Mouse (Mus musculus) MEL (cell line): ENCODE data around the gene Pef1. TPM values are rescaled to one million over a fixed set of nuclear protein-coding genes. Genes with fewer than 3 reads are reported as not detected.

Source experiments
- DNase-seq: peaks from one replicate; pipeline ENCODE4 v3.0.0; 2011; ENCODE audit warnings: low read depth, low spot score
- H3K27ac ChIP-seq: 2 replicates; pipeline ENCODE4 v1.5.1; 2012; ENCODE audit warnings: low read depth, mild to moderate bottlenecking, control low read depth, low read length, moderate library complexity; ENCODE audit not compliant: control insufficient read depth
- H3K27me3 ChIP-seq, 2 experiments: fragments of 150-350 bp in 1 of 2; sonication (generic) in 1 of 2; 2 replicates each; pipeline ENCODE4 v1.6.1; 2012; ENCODE audit warnings: low read length in 2 of 2, mild to moderate bottlenecking in 2 of 2, improper control_type of control experiment in 1 of 2, moderate library complexity in 1 of 2; ENCODE audit not compliant: insufficient read depth in 2 of 2, control insufficient read depth in 1 of 2
- H3K36me3 ChIP-seq, 2 experiments: 2 replicates each; pipeline ENCODE4 v1.6.1; 2012 to 2014; ENCODE audit warnings: low read length in 2 of 2, improper control_type of control experiment in 1 of 2, inconsistent platforms in 1 of 2, mild to moderate bottlenecking in 1 of 2; ENCODE audit not compliant: insufficient read depth in 2 of 2, control insufficient read depth in 1 of 2
- H3K4me1 ChIP-seq, 2 experiments: fragments of 150-350 bp in 1 of 2; sonication (generic) in 1 of 2; 2 replicates each; pipeline ENCODE4 v1.6.1; 2012; ENCODE audit warnings: low read length in 2 of 2, improper control_type of control experiment in 1 of 2, mild to moderate bottlenecking in 1 of 2; ENCODE audit not compliant: insufficient read depth in 2 of 2, control insufficient read depth in 1 of 2
- H3K4me3 ChIP-seq, 2 experiments: fragments of 150-350 bp in 1 of 2; sonication (generic) in 1 of 2; 2 replicates each; pipeline ENCODE4 v1.5.1; 2012; ENCODE audit warnings: low read depth in 2 of 2, low read length in 2 of 2, mild to moderate bottlenecking in 2 of 2, moderate library complexity in 2 of 2, control low read depth in 1 of 2, improper control_type of control experiment in 1 of 2; ENCODE audit not compliant: control insufficient read depth in 1 of 2, insufficient read depth in 1 of 2
- H3K79me2 ChIP-seq: 2 replicates; pipeline ENCODE4 v1.6.1; 2012; ENCODE audit warnings: mild to moderate bottlenecking, low read length, moderate library complexity; ENCODE audit not compliant: control insufficient read depth, poor library complexity, insufficient read depth
- H3K9ac ChIP-seq: 2 replicates; pipeline ENCODE4 v1.6.1; 2012; ENCODE audit warnings: low read depth, mild to moderate bottlenecking, control low read depth, low read length, moderate library complexity; ENCODE audit not compliant: control insufficient read depth, poor library complexity, severe bottlenecking
- H3K9me3 ChIP-seq: fragments of 150-350 bp; sonication (generic); replicated peaks from 2 replicates; pipeline ENCODE4 v1.6.1; 2012; ENCODE audit warnings: mild to moderate bottlenecking, low read length, improper control_type of control experiment, moderate library complexity; ENCODE audit not compliant: insufficient read depth
- BHLHE40 ChIP-seq: IDR thresholded peaks from 2 replicates; pipeline ENCODE4 v1.6.1; 2012; ENCODE audit warnings: low read depth, mild to moderate bottlenecking, inconsistent platforms, low read length, improper control_type of control experiment, borderline replicate concordance
- CTCF ChIP-seq, 3 experiments: IDR thresholded peaks in 2 of 3; conservative IDR thresholded peaks in 1 of 3; 2 replicates each; pipeline ENCODE4 v1.5.1; 2011 to 2012; ENCODE audit warnings: low read length in 3 of 3, low read depth in 2 of 3, mild to moderate bottlenecking in 2 of 3, improper control_type of control experiment in 1 of 3, inconsistent platforms in 1 of 3, mixed read lengths in 1 of 3, moderate library complexity in 1 of 3; ENCODE audit not compliant: control insufficient read depth in 1 of 3, insufficient read depth in 1 of 3, poor library complexity in 1 of 3, severe bottlenecking in 1 of 3
- E2F4 ChIP-seq: IDR thresholded peaks from 2 replicates; pipeline ENCODE4 v1.6.1; 2011; ENCODE audit warnings: low read depth, low read length, improper control_type of control experiment, borderline replicate concordance
- ELF1 ChIP-seq: IDR thresholded peaks from 2 replicates; pipeline ENCODE4 v1.6.1; 2014; ENCODE audit warnings: low read depth, mild to moderate bottlenecking, inconsistent platforms, low read length, improper control_type of control experiment, moderate library complexity
- ETS1 ChIP-seq: IDR thresholded peaks from 2 replicates; pipeline ENCODE4 v1.6.1; 2012; ENCODE audit warnings: low read depth, mild to moderate bottlenecking, inconsistent platforms, low read length, improper control_type of control experiment, moderate library complexity
- GATA1 ChIP-seq: IDR thresholded peaks from 2 replicates; pipeline ENCODE4 v1.6.1; 2011; ENCODE audit warnings: low read depth, low read length, improper control_type of control experiment
- JUND ChIP-seq: IDR thresholded peaks from 2 replicates; pipeline ENCODE4 v1.6.1; 2011; ENCODE audit warnings: low read depth, mild to moderate bottlenecking, improper control_type of control experiment, low read length
- MAFK ChIP-seq: IDR thresholded peaks from 2 replicates; pipeline ENCODE4 v1.6.1; 2011; ENCODE audit warnings: low read depth, mild to moderate bottlenecking, low read length, improper control_type of control experiment, borderline replicate concordance
- MAZ ChIP-seq: IDR thresholded peaks from 2 replicates; pipeline ENCODE4 v1.6.1; 2012; ENCODE audit warnings: low read depth, mild to moderate bottlenecking, inconsistent platforms, low read length, improper control_type of control experiment
- MEF2A ChIP-seq: IDR thresholded peaks from 2 replicates; pipeline ENCODE4 v1.6.1; 2014; ENCODE audit warnings: low read depth, mild to moderate bottlenecking, inconsistent platforms, low read length, improper control_type of control experiment; ENCODE audit not compliant: poor library complexity, insufficient replicate concordance, severe bottlenecking; ENCODE audit errors: extremely low read depth
- MXI1 ChIP-seq: IDR thresholded peaks from 2 replicates; pipeline ENCODE4 v1.6.1; 2011; ENCODE audit warnings: mild to moderate bottlenecking, low read depth, low read length, improper control_type of control experiment
- MYB ChIP-seq: IDR thresholded peaks from 2 replicates; pipeline ENCODE4 v1.6.1; 2011; ENCODE audit warnings: mild to moderate bottlenecking, low read depth, low read length, improper control_type of control experiment
- NELFE ChIP-seq: IDR thresholded peaks from 2 replicates; pipeline ENCODE4 v1.6.1; 2011; ENCODE audit warnings: low read depth, low read length, improper control_type of control experiment
- POLR2A ChIP-seq, 2 experiments: IDR thresholded peaks; 2 replicates each; pipeline ENCODE4 v1.6.1; 2011 to 2012; ENCODE audit warnings: low read length in 2 of 2, mild to moderate bottlenecking in 2 of 2, control low read depth in 1 of 2, improper control_type of control experiment in 1 of 2, low read depth in 1 of 2, moderate library complexity in 1 of 2; ENCODE audit not compliant: control insufficient read depth in 1 of 2, insufficient read depth in 1 of 2, poor library complexity in 1 of 2
- POLR2AphosphoS5 ChIP-seq: IDR thresholded peaks from 2 replicates; pipeline ENCODE4 v1.6.1; 2012; ENCODE audit warnings: low read depth, borderline replicate concordance, mild to moderate bottlenecking, inconsistent platforms, low read length, moderate library complexity, mixed read lengths
- RAD21 ChIP-seq: IDR thresholded peaks from 2 replicates; pipeline ENCODE4 v1.6.1; 2011; ENCODE audit warnings: mild to moderate bottlenecking, low read depth, low read length, improper control_type of control experiment
- SMC3 ChIP-seq: IDR thresholded peaks from 2 replicates; pipeline ENCODE4 v1.6.1; 2011; ENCODE audit warnings: low read depth, low read length, improper control_type of control experiment
- TAL1 ChIP-seq: IDR thresholded peaks from 2 replicates; pipeline ENCODE4 v1.6.1; 2012; ENCODE audit warnings: mild to moderate bottlenecking, inconsistent platforms, low read length, moderate library complexity, mixed read lengths
- USF2 ChIP-seq, 2 experiments: IDR thresholded peaks; 2 replicates each; pipeline ENCODE4 v1.6.1; 2011 to 2012; ENCODE audit warnings: improper control_type of control experiment in 2 of 2, low read length in 2 of 2, borderline replicate concordance in 1 of 2, inconsistent platforms in 1 of 2, low read depth in 1 of 2, mild to moderate bottlenecking in 1 of 2; ENCODE audit not compliant: insufficient read depth in 1 of 2
- ZMIZ1 ChIP-seq: IDR thresholded peaks from 2 replicates; pipeline ENCODE4 v1.6.1; 2012; ENCODE audit warnings: low read depth, mild to moderate bottlenecking, inconsistent platforms, low read length, improper control_type of control experiment, moderate library complexity
- ZNF384 ChIP-seq: IDR thresholded peaks from 2 replicates; pipeline ENCODE4 v1.6.1; 2012; ENCODE audit warnings: low read depth, mild to moderate bottlenecking, inconsistent platforms, low read length, improper control_type of control experiment
- polyA plus RNA-seq, 2 experiments: library from polyadenylated mRNA; stranded (reverse) in 1 of 2; unstranded in 1 of 2; fragments of >175 nt in 1 of 2; fragments of >200 nt in 1 of 2; gene quantifications; 2 replicates each; pipeline versions ENCODE4 v1.2.1 to v1.2.4; 2012; ENCODE audit warnings: low replicate concordance in 2 of 2, low read depth in 1 of 2; ENCODE audit not compliant: insufficient read length in 2 of 2, insufficient read depth in 1 of 2, missing spikeins in 1 of 2
- total RNA-seq: library from RNA; depleted of rRNA; stranded (reverse); fragments of 300-350 nt; gene quantifications from 2 replicates; pipeline ENCODE4 v1.2.3, GENCODE M21; 2012

Gene Pef1
- total and polyA plus RNA-seq, 3 experiments: 27.3 to 49.8 TPM; not detected in 1

DNA sequence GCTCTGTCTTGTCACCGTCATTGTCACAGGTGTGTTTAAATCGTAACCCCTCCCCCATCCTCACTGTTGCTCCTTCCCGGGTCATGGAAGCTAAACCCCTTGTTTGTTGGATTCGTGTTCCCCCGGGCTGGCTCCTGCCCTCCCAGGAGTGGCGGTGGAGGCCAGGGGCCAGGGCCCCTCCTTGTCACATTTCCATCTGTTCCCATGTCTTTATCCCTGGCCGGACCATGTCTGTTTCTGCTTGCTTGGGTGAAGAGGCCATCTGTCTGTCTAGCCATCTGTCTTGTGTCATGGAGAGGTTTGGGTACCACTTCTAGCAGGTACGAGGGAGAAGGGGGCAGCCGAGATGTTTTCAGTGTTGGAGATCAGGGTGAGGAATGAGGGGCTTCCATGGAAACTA, 20.1 kb upstream of the Pef1 start:
- Histone ChIP-seq H3K79me2 (no peaks in the 10 kb centered on the region), H3K4me3 (no peak overlapping the region), H3K9ac (no peak overlapping the region), H3K36me3 (no peaks in the 10 kb centered on the region), H3K4me1 (no peaks in the 10 kb centered on the region), H3K9me3 (no peaks in the 10 kb centered on the region), H3K27me3 (peaks cover 0 to 2% of the 10 kb centered on the region in 2 experiments; a peak in 3 of 4 replicates), H3K27ac (no peak overlapping the region)
- no peak for TF ChIP-seq ETS1
- TF ChIP-seq ELF1: no peak
- TF ChIP-seq POLR2A (IDR thresholded peaks at IDR 0.05; ENCODE audit: control insufficient read depth in 1 of 2, insufficient read depth in 1 of 2, low read depth in 1 of 2, low read length in 2 of 2, poor library complexity in 1 of 2): no peak
- no peak for TF ChIP-seq MYB
- no peak for TF ChIP-seq ZNF384
- no peak for TF ChIP-seq USF2 (IDR thresholded peaks at IDR 0.05; ENCODE audit: borderline replicate concordance in 1 of 2, insufficient read depth in 1 of 2, low read depth in 1 of 2, low read length in 2 of 2)
- no peak for TF ChIP-seq JUND
- TF ChIP-seq NELFE: no peak
- DNase-seq: no peak

DNA sequence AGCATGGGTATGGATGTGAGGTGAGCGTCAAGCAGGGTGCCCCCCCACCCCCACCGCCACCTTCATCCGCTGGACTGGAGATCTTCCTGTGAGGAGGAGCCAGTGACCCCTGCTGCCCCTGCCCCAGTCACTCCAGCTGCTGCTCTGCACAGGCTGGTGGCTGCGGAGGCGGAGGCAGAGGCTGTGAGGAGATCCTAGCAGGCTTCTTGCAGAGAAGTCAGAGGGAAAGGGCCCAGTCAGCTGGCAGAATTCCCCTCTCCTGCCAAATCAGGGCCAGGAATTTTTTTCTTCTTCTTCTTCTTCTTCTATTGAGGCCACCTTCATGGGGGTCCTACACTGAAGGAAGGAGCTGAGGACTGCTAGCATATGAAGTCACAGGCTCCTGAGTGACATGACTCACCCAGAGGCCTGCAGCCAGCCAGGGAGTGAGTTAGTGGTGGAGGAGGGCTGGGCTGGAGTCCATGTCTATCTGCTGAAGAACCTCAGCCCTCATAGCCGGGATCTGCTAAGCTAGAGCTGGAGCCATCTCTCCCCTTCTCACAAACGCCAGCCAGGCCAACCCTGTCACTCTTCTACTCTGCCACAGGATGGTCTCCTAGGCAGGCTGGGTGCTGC, 17.9 kb upstream of the Pef1 start:
- Histone ChIP-seq H3K36me3 (no peaks in the 10 kb centered on the region), H3K27me3 (peaks cover 0 to 2% of the 10 kb centered on the region in 2 experiments; a peak in 3 of 4 replicates), H3K79me2 (no peaks in the 10 kb centered on the region), H3K27ac (no peak overlapping the region), H3K9ac (no peak overlapping the region), H3K4me1 (no peaks in the 10 kb centered on the region), H3K9me3 (no peaks in the 10 kb centered on the region), H3K4me3 (no peak overlapping the region)
- TF ChIP-seq ZMIZ1 (no peak), MEF2A (no peak), E2F4 (no peak), ETS1 (no peak), SMC3 (no peak), BHLHE40 (no peak), GATA1 (no peak), JUND (no peak), MXI1 (no peak), TAL1 (no peak), ELF1 (no peak), RAD21 (no peak), ZNF384 (no peak), MAZ (no peak), MAFK (no peak), POLR2AphosphoS5 (no peak), MYB (no peak), USF2 (IDR thresholded peaks at IDR 0.05; ENCODE audit: borderline replicate concordance in 1 of 2, insufficient read depth in 1 of 2, low read depth in 1 of 2, low read length in 2 of 2) (no peak), CTCF (IDR thresholded peaks at IDR 0.05 in 2 of 3, conservative IDR thresholded peaks at IDR 0.05 in 1 of 3; ENCODE audit: control insufficient read depth in 1 of 3, insufficient read depth in 1 of 3, low read depth in 2 of 3, low read length in 3 of 3, poor library complexity in 1 of 3, severe bottlenecking in 1 of 3) (no peak), POLR2A (IDR thresholded peaks at IDR 0.05; ENCODE audit: control insufficient read depth in 1 of 2, insufficient read depth in 1 of 2, low read depth in 1 of 2, low read length in 2 of 2, poor library complexity in 1 of 2) (no peak)
- DNase-seq: no peak
